Mouse (Mus musculus): ENCODE data around the gene Arhgef26. TPM values are rescaled to one million over a fixed set of nuclear protein-coding genes. Genes with fewer than 3 reads are reported as not detected.

The Arhgef26 gene
- polyA plus RNA-seq, 1 experiment: 0.01 TPM

GRCm38 (mm10) chr3:62399826-62400746, 61.9 kb downstream of the Arhgef26 start:
- no peaks in the 10 kb centered on the region for H3K4me1 ChIP-seq (ENCODE audit: control insufficient read depth)
- peaks cover 4% of the 10 kb centered on the region; the same call in 1 of the 2 replicates for H3K9me3 ChIP-seq (ENCODE audit: control insufficient read depth, low read length)
- no peak for TF ChIP-seq TAL1 (IDR thresholded peaks at IDR 0.05; ENCODE audit: low read length)
- no peak for TF ChIP-seq GATA1 (IDR thresholded peaks at IDR 0.05; ENCODE audit: low read length)
- H3K27me3 ChIP-seq (ENCODE audit: control insufficient read depth): no peaks in the 10 kb centered on the region
- no peak overlapping the region for H3K4me3 ChIP-seq (replicated peaks)
- no peaks in the 10 kb centered on the region for H3K36me3 ChIP-seq (ENCODE audit: control insufficient read depth)

GRCm38 (mm10) chr3:62402466-62402865, 64.3 kb downstream of the Arhgef26 start:
- no peak overlapping the region for H3K4me3 ChIP-seq (replicated peaks)
- H3K9me3 ChIP-seq (ENCODE audit: control insufficient read depth, low read length): peaks cover 4% of the 10 kb centered on the region; the same call in 1 of the 2 replicates
- H3K4me1 ChIP-seq (ENCODE audit: control insufficient read depth): no peaks in the 10 kb centered on the region
- H3K27me3 ChIP-seq (ENCODE audit: control insufficient read depth): no peaks in the 10 kb centered on the region
- H3K36me3 ChIP-seq (ENCODE audit: control insufficient read depth): no peaks in the 10 kb centered on the region
- TF ChIP-seq TAL1 (IDR thresholded peaks at IDR 0.05; ENCODE audit: low read length) (no peak), GATA1 (IDR thresholded peaks at IDR 0.05; ENCODE audit: low read length) (no peak)

- no peaks in the 10 kb centered on the region for H3K27me3 ChIP-seq (ENCODE audit: control insufficient read depth)
- H3K9me3 ChIP-seq (ENCODE audit: control insufficient read depth, low read length): peaks cover 6% of the 10 kb centered on the region; the same call in 1 of the 2 replicates
- no peak overlapping the region for H3K4me3 ChIP-seq (replicated peaks)
- TF ChIP-seq TAL1 (IDR thresholded peaks at IDR 0.05; ENCODE audit: low read length) (no peak), GATA1 (IDR thresholded peaks at IDR 0.05; ENCODE audit: low read length) (no peak)
- no peaks in the 10 kb centered on the region for H3K4me1 ChIP-seq (ENCODE audit: control insufficient read depth)
- no peaks in the 10 kb centered on the region for H3K36me3 ChIP-seq (ENCODE audit: control insufficient read depth)
Measured at GRCm38 (mm10) chr3:62404477-62405246, 66.5 kb downstream of the Arhgef26 start.

GRCm38 (mm10) chr3:62409555-62410182, 71.5 kb downstream of the Arhgef26 start:
- H3K4me1 ChIP-seq (ENCODE audit: control insufficient read depth): no peaks in the 10 kb centered on the region
- peaks cover 2% of the 10 kb centered on the region; the same call in 1 of the 2 replicates for H3K9me3 ChIP-seq (ENCODE audit: control insufficient read depth, low read length)
- H3K27me3 ChIP-seq (ENCODE audit: control insufficient read depth): no peaks in the 10 kb centered on the region
- no peaks in the 10 kb centered on the region for H3K36me3 ChIP-seq (ENCODE audit: control insufficient read depth)
- TF ChIP-seq GATA1 (IDR thresholded peaks at IDR 0.05; ENCODE audit: low read length): no peak
- no peak for TF ChIP-seq TAL1 (IDR thresholded peaks at IDR 0.05; ENCODE audit: low read length)
- no peak overlapping the region for H3K4me3 ChIP-seq (replicated peaks)

- no peak for TF ChIP-seq GATA1 (IDR thresholded peaks at IDR 0.05; ENCODE audit: low read length)
- Histone ChIP-seq H3K27me3 (ENCODE audit: control insufficient read depth) (no peaks in the 10 kb centered on the region), H3K36me3 (ENCODE audit: control insufficient read depth) (no peaks in the 10 kb centered on the region), H3K9me3 (ENCODE audit: control insufficient read depth, low read length) (peaks cover 2% of the 10 kb centered on the region; the same call in 1 of the 2 replicates), H3K4me3 (replicated peaks) (no peak overlapping the region), H3K4me1 (ENCODE audit: control insufficient read depth) (no peaks in the 10 kb centered on the region)
Measured at GRCm38 (mm10) chr3:62410491-62410890, 72.3 kb downstream of the Arhgef26 start.

- TF ChIP-seq TAL1 (IDR thresholded peaks at IDR 0.05; ENCODE audit: low read length) (no peak), GATA1 (IDR thresholded peaks at IDR 0.05; ENCODE audit: low read length) (no peak)
- Histone ChIP-seq H3K4me1 (ENCODE audit: control insufficient read depth) (no peaks in the 10 kb centered on the region), H3K36me3 (ENCODE audit: control insufficient read depth) (no peaks in the 10 kb centered on the region), H3K27me3 (ENCODE audit: control insufficient read depth) (no peaks in the 10 kb centered on the region), H3K9me3 (ENCODE audit: control insufficient read depth, low read length) (peaks cover 2% of the 10 kb centered on the region; the same call in 1 of the 2 replicates), H3K4me3 (replicated peaks) (no peak overlapping the region)
Measured at GRCm38 (mm10) chr3:62412704-62413103, 74.6 kb downstream of the Arhgef26 start.

GRCm38 (mm10) chr3:62414926-62415325, 76.8 kb downstream of the Arhgef26 start:
- Histone ChIP-seq H3K4me1 (ENCODE audit: control insufficient read depth) (no peaks in the 10 kb centered on the region), H3K27me3 (ENCODE audit: control insufficient read depth) (no peaks in the 10 kb centered on the region), H3K4me3 (replicated peaks) (no peak overlapping the region), H3K9me3 (ENCODE audit: control insufficient read depth, low read length) (no peaks in the 10 kb centered on the region; the same call in 1 of the 2 replicates), H3K36me3 (ENCODE audit: control insufficient read depth) (no peaks in the 10 kb centered on the region)
- TF ChIP-seq TAL1 (IDR thresholded peaks at IDR 0.05; ENCODE audit: low read length) (no peak), GATA1 (IDR thresholded peaks at IDR 0.05; ENCODE audit: low read length) (no peak)

- Histone ChIP-seq H3K4me3 (replicated peaks) (no peak overlapping the region), H3K9me3 (ENCODE audit: control insufficient read depth, low read length) (no peaks in the 10 kb centered on the region; the same call in 1 of the 2 replicates), H3K36me3 (ENCODE audit: control insufficient read depth) (no peaks in the 10 kb centered on the region), H3K27me3 (ENCODE audit: control insufficient read depth) (no peaks in the 10 kb centered on the region), H3K4me1 (ENCODE audit: control insufficient read depth) (no peaks in the 10 kb centered on the region)
- TF ChIP-seq GATA1 (IDR thresholded peaks at IDR 0.05; ENCODE audit: low read length) (no peak), TAL1 (IDR thresholded peaks at IDR 0.05; ENCODE audit: low read length) (no peak)
Measured at GRCm38 (mm10) chr3:62417458-62417857, 79.3 kb downstream of the Arhgef26 start.

All from erythroblast, embryonic 14.5 days (primary cell).